Mouse (Mus musculus) liver, adult (tissue): ENCODE data around the gene Adgrl3.

Source experiments
- GATA4 ChIP-seq: IDR thresholded peaks from 2 replicates; pipeline ENCODE4 v1.6.1; 2014; ENCODE audit warnings: mild to moderate bottlenecking, low read length; ENCODE audit not compliant: insufficient replicate concordance

Gene Adgrl3

DNA sequence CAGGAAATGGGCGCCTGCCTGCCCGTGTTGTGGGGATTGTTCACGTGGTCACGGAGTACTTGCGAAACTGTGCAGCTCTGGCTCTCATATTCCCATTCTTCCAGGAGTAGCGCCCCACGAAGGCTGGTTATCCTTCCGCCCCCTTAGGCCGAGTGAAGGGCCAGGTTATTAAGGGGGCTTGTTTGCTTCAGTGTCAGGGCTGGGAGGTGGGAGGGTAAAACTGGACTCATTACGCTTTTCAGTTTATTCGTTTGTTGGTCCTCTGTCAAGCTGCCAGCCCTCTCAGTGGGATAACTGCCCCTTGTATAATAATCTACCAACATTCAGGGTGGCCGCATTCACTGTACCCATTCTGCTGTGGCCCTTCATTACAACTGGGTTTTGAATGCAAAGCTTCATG, 135.9 kb downstream of the Adgrl3 start:
- TF ChIP-seq GATA4, result no peak

DNA sequence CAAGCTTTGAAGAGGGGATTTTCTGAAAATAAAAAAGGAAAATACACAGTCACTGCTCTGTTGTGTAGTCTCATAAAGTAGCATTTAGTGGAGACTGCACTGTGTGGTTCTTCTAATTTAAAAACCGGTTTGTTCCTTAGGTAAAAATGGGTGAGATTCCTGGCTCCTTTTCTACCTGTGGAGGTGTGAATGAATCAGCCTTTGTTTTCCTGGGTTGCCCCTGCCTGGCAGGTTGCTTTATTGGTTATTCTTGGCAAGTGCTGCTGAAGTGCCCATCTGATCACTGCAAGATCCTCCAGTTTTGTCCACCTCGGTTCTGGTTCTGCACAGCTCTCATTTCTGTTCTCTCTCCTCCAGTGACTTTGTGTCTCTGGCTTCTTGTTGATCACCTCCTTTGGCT, 136.3 kb downstream of the Adgrl3 start:
- TF ChIP-seq GATA4, result no peak

DNA sequence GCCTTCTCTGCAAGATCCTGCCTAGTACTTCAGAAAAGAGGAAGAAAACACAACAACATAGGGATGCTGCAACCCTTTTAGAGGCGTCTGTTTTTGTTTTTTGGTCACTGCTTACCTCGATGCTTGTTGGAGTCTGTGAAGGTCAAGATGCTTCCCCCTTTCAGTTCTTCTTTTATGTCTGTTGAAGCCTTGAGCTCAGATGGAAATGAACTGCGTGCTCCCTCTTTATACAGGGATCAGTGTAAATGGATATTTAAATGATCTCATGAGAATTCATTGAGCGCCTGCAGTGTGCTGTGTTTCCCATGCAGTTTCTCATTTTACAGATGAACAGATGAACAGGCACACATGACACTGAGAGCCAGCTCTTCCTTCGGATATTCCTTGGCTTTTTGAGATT, 136.9 kb downstream of the Adgrl3 start:
- no peak for TF ChIP-seq GATA4

DNA sequence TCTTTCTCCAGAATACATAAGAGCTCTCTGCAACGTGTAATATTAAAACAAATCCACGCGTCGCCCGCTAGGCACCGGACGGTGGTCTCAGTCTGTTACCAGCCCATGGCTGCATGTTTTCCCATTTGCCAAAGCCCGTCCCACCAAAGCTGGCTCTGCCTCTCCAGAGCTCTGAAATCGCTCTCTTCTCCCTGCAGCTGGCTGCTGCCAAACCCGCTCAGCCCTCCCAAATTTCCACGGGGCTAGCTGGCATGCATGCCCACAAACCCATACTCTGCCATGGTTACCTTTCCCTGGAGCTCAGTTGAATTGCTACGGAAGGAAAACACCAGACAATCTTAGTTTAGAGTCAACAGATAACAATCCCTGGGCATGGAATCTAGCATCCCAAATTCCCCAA, 139.1 kb downstream of the Adgrl3 start:
- TF ChIP-seq GATA4, result no peak

DNA sequence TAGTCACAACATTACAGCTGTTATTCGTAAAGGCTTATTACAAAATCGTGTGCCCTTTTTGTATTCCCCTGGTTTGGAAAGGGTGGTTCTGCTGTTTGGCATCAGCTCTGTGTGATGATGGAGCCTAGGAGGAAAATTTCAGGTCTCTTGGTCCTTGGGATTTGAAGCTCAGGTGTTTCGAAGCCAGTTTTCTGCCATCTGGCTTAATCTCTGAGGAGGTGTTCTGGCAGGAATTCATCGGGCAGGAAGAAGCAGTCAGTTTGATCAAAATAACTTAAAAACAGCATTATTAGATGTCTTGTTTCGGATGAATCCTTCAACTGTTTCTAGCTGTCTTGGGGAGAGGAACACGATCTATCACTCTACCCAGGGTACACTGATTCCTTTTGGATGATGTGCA, 140.5 kb downstream of the Adgrl3 start:
- TF ChIP-seq GATA4, result no peak

DNA sequence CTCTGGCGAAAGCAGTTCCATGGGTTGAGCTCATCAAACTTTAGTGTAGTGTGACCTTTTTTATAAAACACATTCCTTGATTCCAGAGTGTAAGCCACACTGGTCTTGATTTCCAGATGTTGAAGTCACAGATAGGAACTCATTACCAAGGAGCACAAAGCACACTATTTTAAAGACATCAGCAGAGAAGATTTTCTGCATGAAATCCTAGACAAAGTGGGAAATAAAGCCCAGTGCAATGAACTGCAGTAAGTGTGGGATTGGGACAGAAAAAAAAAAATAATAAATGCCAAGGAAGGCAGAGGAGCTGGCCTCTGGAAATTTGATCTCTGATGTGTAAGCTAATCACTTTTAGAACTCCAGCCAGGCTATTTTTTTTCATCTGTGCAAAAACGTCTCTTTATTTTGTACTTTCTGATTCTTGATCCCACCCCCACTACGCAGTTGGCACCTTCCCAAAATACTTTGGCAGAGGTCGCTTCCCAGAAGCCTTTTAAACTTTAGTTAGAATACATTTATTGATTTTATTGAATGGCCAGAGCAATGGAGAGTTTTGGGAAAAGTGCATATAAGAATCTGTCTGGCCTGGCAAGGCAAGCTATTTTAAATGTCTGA, 169.0 kb downstream of the Adgrl3 start:
- TF ChIP-seq GATA4, result no peak

DNA sequence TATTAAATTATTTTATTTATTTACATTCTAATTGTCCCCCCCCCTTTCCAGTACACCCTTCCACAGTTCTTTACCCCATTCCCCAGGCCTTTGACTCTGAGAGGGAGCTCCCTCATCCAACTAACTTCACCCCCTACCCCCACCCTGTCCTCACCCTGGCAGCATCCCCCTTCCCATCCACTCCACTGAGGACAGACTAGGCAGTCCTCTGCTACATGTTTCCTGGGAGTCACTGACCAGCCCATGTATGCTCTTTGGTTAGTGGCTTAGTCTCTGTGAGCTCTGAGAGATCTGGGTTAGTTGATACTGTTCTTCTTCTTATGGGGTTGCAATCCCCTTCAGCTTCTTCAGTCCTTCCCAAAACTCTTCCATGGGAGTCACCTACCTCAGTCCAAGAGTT, 180.4 kb downstream of the Adgrl3 start:
- TF ChIP-seq GATA4, result no peak

DNA sequence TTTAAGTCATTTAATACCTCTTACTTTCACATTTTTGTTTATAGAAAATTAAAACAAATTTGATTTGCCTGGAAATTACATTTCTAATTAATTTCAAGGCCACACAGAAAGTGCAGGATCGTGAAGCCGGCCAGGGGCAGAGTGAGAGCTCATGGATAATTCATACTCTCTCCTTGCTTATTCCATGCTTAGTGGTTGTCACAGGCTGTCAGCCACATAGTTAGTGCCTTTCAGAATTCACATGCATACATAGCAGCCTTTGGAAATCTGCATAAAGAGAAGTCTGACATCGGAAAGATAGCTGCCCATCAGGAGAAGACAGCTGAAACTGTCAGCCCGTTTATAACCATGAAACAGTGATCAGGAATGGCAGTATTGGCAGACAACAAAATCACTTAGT, 181.9 kb downstream of the Adgrl3 start:
- no peak for TF ChIP-seq GATA4

DNA sequence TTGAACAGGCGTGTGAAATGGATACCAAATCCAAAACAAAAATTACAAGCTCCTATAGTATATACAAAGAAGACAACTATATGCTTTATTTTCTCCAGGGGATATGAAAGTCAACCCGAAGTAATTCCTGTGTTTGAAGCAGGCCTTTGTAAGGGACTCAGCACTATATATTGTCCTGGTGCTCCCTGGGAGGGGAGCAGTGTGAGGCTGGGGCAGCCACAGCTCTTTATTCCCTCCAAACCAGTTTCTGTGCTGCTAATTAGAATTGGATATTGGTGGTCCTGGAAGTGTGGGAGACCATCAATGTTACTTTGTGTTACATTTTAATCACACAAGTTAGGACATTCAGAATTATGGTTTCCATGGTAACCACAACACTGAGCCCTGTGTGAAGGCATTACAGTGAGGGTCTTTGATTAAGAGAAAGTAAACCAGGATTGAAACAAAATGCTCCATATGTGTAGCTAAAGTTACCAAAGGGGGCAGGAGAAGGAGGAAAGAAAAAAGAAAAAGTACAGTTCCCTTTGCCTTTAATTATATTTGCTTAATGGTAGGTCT, 198.6 kb downstream of the Adgrl3 start:
- TF ChIP-seq GATA4, result no peak

DNA sequence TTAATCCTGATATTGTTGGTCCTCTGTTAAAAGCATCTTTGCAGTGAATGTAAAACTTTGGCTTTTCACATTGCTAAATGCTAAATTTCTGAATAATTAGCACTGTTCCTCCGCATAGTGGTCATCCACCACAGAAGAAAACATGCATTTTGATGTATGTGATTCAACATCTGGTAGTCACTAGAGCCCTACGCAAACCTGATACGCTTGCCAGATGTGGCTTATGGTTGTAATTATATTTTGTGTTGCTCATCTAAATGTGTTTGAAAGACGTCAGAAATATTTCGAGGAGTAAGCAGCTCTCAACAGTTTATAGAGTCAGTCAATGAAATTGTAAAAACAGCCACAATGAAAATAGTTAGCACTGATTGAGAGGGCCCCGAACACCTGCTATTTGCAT, 204.5 kb downstream of the Adgrl3 start:
- no peak for TF ChIP-seq GATA4

DNA sequence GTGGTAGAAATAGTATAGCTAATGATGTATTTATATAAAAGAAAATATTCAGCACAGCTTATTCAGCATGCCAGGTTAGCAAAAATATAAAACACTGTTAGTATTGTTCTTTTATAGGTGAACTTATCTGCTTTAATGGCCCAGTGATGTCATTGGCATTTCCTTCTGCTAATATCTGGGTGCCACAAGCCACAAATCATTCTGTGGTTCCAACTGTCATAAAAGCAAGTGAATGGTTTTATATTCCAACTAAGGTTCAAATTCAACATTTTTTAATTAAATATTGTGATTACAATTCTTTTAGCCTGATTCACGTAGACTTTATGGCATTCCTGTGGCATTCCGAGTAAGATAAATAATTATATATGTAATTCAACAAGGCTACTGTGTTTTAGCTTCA, 205.5 kb downstream of the Adgrl3 start:
- no peak for TF ChIP-seq GATA4

DNA sequence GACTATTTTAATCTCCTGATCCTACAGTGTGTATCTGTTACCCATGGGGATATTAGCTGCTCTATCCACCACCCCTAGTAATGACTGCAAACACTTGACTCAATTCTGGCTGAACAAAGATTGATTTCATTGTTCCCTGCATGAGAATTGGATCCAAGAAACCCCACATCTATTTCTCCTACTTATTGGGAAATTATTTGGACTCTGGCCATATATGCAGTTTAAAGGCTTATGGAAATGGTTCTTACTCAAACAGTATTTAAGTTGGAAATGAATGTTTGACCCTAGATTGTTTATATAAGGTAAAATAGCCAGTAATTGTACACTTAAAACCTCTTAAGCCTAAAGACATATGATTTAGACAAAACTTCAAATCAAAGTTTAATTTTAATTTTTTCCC, 207.3 kb downstream of the Adgrl3 start:
- TF ChIP-seq GATA4, result no peak

DNA sequence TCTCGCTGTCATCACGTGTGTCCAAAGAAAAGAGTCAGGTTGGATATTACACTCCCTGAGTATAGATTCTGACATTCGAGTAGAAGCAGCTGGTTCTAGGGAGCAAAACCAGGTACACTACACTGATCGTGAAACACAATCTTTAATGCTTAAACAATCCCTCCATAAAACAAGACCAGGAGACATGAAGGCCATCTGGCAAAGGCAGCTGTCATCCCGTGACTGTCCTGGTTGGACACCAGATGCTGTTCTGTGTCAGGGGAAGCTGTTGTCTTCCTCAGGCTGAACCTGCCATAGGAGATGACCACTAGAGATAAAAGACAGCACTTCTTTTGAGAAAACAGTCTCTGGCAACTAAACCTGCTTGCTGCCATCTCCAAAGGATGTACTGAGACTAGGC, 228.8 kb downstream of the Adgrl3 start:
- no peak for TF ChIP-seq GATA4

DNA sequence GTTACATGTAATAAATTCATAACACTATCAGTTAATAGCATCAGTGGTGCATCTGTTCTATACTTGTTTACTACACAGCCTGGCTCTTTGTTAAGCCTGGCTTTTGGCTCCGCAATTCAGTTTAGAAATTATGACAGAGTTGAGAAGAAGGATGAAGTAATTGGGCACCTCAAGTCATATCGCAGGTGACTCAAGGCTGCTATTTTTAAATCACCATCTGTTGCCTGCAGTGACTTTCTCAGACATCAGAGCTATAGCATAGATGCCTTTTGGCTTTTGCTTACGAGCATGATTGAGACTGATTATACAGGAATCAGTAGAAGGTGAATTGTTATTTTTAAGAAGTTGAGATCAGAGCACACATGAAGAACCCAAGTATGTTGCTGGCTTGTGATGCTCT, 236.2 kb downstream of the Adgrl3 start:
- TF ChIP-seq GATA4, result no peak

DNA sequence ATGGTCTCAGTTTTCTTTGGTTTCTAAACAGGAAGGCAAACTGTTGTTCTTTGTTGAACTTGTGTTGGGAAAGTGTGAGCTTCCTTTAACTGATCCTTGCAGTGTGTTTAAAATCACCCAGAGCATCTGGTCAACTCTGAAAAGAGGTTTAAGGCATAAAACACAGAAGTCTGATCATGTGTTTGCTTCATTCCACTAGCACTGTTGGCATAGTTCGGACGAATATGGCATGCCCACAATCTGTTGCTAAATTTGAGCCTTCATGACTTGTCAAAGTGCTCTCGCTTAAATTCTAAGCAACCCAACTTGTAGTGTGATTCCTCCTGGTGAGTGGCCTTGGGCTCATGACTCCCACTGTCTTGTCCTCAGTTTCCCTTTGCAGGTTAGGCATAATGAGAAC, 249.8 kb downstream of the Adgrl3 start:
- TF ChIP-seq GATA4, result no peak

DNA sequence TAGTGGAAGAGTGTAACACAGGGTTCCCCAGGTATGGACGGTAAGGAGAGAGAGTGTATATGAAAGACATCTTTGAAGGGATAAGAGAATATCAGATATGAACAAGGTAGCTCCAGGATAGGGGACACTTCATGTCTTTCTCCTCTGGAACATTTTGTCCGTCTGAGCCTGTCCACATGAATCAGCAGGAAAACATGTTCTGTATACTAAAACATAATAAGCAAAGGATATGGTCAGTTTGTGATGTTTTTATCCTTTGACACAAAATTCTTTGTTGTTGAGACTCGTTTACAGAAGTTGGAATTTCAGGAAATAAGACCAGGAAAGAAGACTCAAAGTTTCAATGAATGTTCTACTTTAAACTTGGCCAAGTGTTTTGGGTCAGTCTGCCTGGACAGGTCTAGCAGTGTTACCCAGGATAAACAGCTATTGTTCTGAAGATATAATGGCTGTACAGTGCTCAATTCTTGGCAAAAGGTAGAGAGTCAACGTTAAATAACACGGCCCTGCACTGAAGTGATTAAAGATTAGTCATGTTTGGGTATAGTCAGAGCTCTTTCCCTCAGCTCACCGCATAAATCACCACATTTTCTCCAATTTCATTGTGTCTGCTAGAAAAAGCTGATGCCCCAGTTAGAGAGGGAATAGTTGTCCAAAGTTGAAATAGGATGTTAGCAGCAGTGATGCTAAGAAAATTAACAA, 255.6 kb downstream of the Adgrl3 start:
- TF ChIP-seq GATA4, result no peak

DNA sequence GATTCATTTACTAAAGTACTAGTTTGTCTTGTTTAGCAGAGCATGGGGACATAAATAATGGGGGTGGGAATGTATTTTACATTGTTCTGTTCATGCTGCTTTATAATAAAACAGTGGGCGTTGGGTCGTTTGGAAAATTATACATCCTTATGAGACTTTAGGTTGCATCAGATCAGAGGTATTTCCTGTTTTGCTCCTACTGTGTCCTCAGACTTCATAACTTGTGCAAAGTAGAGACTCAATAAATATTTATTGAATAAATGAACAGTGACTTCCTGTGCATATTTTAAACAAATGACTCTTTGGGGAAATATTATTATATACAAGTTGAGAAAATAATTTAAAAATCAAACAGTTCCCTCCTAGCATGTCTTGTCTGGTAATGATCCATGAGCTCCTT, 259.3 kb downstream of the Adgrl3 start:
- TF ChIP-seq GATA4, result no peak
